Mouse (Mus musculus) lung, adult 2 months (tissue): ENCODE measurements around the gene Hist1h2ac. TPM values are rescaled to one million over a fixed set of nuclear protein-coding genes. Genes with fewer than 3 reads are reported as not detected.
"Not testable (repeated sequence)": the region's sequence is repeated elsewhere in the genome, so short reads cannot be mapped to it uniquely, and the experiment has no call there.

Source experiments
- DNase-seq: peaks from one replicate; pipeline ENCODE4 v3.0.0; 2022
- H3K4me1 ChIP-seq: fragments of 200-500 bp; 2 replicates; pipeline ENCODE4 v1.6.1; 2011; ENCODE audit warnings: low read length; ENCODE audit not compliant: control insufficient read depth, insufficient read depth
- H3K4me3 ChIP-seq: fragments of 200-500 bp; replicated peaks from 2 replicates; pipeline ENCODE3; 2011; ENCODE audit warnings: low read depth, mild to moderate bottlenecking, control low read depth, low read length; ENCODE audit errors: extremely low read depth
- CTCF ChIP-seq: fragments of 200-500 bp; IDR thresholded peaks from 2 replicates; pipeline ENCODE4 v1.5.1; 2011; ENCODE audit warnings: mild to moderate bottlenecking, low read length, control low read depth; ENCODE audit not compliant: insufficient read depth
- POLR2A ChIP-seq: fragments of 200-500 bp; IDR thresholded peaks from 2 replicates; pipeline ENCODE4 v1.6.1; 2011; ENCODE audit warnings: low read depth, mild to moderate bottlenecking, control low read depth, low read length, borderline replicate concordance; ENCODE audit errors: extremely low read depth
- WGBS: fragments of 180-500 bp; shearing (Covaris S2); methylation state at CpG from one replicate; pipeline ENCODE4 v1.1.7; 2018; 5-methylcytosine and 5-hydroxymethylcytosine counted together
- polyA plus RNA-seq: library from polyadenylated mRNA; depleted of rRNA; stranded (reverse); fragments of >200 nt; gene quantifications from 2 replicates; pipeline ENCODE4 v1.2.3, GENCODE M21; 2012

The Hist1h2ac gene
- polyA plus RNA-seq, 1 experiment: 0.45 TPM

DNA sequence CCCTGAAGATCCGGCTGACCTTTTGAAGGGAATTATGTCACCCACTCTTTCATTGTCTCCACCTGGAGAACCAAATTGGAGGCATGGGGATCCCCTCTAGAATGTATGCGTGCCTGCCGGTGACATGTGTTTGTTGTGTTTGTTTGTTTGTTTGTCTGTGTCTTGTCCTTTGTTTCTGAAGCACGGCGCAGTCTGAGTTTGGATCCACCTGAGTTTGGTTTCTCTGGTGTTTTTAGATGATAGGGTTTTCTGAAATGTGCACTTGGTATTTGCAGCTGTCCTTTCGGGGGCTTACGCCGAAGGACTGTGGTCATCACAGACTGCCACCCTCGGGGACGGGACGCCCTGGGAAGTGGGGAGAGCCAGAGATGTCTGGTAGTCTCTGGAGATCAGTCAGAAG, 33.4 kb upstream of the Hist1h2ac start:
- DNase-seq: no peak
- 49% methylated on average over 11 of the region's 11 CpGs for WGBS
- no peaks in the 10 kb centered on the region for H3K4me1 ChIP-seq
- H3K4me3 ChIP-seq: no peak overlapping the region
- TF ChIP-seq POLR2A: no peak
- TF ChIP-seq CTCF: no peak

DNA sequence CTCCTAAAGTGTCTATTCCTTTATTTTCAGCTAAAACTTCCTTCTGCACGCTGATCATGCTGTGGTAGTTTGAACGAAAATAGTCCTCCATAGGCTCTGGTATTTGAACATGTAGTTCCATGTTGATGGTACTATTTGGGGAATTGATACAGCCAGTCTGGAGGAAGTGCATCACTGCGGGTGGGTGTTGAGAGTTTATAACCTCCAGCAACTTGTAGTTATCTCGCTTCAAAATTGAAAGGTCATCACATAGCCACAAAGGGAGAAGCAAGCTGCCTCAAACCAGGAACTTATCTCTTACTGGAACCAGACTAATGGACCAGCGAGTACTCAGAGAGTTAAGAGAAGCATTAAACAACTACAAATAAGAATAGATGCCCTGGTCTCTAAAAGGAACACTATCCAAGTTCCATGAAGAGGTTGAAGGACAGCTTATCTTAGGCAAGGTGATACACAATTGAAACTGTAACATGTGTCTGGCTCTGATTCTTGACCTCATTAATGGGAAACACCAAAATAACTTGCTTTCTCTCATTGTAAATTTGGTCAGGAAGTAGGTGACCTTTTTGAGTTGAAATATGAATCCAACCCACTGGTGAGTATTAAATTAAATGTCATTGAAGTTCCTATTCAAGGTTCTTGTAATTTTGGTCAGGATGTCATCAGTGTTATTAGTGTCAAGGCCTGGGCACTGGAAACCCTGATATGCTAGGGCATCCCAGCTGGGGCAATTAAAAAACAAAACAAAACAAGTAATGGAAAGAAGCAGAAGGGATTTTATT, 32.7 kb upstream of the Hist1h2ac start:
- WGBS: 78% methylated on average over 5 of the region's 5 CpGs
- no peak for DNase-seq
- Histone ChIP-seq H3K4me3 (no peak overlapping the region), H3K4me1 (no peaks in the 10 kb centered on the region)
- TF ChIP-seq CTCF: no peak
- TF ChIP-seq POLR2A: no peak

DNA sequence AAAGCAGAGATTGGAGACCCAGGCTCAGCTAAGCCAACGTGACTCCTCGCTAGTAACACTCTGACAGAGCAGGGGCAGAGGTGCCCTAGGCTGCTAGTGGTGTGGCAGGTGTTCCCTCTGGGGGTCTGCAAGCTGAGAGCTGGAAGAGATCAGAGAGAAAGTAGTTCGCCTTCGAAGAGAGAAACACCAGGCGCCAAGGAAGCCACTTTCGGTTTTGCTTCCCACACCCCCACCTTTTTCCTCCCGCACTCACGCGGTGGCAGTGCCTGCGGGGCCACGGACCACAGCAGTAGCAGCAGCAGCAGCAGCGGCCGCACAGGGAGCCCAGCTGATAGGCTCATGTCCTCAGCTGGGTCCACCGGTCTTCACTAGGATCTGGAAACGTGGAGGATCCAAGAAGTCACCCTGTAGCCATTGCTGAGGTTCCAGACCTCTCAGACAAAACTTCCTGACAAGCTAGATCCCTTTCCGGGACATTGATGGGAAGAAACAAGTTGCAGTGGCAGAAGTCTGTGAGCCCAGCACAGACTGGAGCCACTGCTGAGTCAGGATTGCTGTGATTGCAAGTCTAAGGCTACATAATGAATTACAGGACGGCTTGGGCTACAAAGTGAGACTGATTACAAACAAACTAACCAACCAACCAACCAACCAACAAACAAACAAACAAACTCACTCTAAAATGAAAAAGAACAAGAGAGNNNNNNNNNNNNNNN, 26.8 kb upstream of the Hist1h2ac start, which contains the start of gene Hfe:
Hfe (minus strand) TSS at position 481 of the 716 bp plus-strand sequence.
- no peak for TF ChIP-seq CTCF
- TF ChIP-seq POLR2A: peak; percentile 72; the same call in 1 of the 2 replicates
- Histone ChIP-seq H3K4me3 (peak within 1 kb of the TSS; percentile 74), H3K4me1 (peaks cover 2% of the 10 kb centered on the region; the same call in 1 of the 2 replicates)
- peak; percentile 64 for DNase-seq
- WGBS: 1% methylated on average over 17 of the region's 17 CpGs

DNA sequence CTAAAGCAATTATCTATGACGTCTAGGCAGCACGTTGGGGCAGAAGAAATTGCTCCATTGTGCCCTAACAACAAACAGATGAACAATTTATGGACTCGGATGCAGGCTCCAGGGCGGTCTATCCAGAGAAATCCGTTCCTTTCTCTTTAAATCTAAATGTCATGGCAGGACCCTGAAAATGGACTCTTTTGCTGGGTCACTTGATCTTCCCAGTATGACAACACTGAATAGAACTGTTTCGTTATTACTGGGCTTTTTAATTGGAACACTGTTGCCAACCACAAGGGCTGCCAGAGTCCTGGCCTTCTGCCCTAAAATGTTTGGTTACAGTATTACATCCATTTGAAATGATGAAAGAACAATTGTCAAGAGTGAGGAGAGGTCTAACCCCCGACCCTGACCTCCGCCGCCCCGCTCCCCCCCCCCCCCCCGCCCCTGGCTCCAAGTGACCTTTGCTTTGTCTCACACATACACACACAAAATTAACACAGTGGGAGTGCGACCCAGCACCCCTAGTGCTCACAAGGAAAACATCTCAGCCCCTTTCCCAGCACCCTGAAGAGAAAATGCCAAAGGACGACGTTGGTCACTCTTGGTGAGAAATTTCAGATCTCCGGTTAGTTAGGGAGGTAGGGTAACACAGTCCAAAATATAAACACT, 26.1 kb upstream of the Hist1h2ac start:
- peaks cover 2% of the 10 kb centered on the region; the same call in 1 of the 2 replicates for H3K4me1 ChIP-seq
- no peak for DNase-seq
- TF ChIP-seq POLR2A: no peak
- no peak for TF ChIP-seq CTCF
- 20% methylated on average over 15 of the region's 15 CpGs for WGBS
- peak overlapping the region; percentile 74 for H3K4me3 ChIP-seq

DNA sequence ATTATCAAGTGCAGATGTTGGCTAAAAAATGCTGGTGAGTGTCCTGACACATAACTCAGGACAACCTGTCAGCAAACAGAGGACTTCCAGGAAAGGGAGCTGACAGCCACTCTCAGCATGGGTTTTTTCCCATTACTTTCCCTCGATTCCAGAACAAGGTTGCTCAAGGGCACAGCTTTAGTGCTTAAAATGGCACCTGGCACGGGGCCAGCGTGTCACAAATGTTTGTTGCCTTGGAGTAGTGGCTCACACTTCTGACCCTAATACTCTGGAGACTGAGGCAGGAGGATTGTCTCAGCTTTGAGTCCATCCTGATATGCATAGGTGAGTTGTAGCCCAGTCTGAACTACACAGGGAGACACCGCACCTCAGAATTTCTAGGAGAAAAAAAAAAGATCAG, 24.9 kb upstream of the Hist1h2ac start:
- TF ChIP-seq POLR2A: no peak
- no peak for TF ChIP-seq CTCF
- WGBS: 62% methylated on average over 4 of the region's 4 CpGs
- no peak for DNase-seq
- Histone ChIP-seq H3K4me1 (peaks cover 2% of the 10 kb centered on the region; the same call in 1 of the 2 replicates), H3K4me3 (no peak overlapping the region)

DNA sequence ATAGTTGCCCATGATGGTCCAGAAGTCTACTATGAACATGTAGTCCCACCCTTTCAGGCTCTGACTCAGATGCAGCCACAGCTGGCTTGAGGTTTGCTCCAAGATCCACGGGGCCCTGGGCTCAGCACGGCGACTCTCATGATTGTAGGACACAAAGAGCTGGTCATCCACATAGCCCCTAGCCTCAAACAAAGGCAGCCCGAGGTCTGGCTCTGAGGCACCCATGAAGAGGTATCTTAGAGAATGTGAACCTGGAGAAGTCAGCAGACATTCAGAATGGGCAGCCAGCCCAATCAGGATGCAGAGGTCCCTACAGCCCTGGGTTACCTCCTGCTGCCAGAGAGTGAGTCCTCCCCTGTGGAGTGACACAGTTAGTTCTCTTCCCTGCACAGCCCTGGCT, 24.3 kb upstream of the Hist1h2ac start:
- 87% methylated on average over 4 of the region's 4 CpGs for WGBS
- Histone ChIP-seq H3K4me3 (no peak overlapping the region), H3K4me1 (peaks cover 2% of the 10 kb centered on the region; the same call in 1 of the 2 replicates)
- TF ChIP-seq POLR2A (no peak), CTCF (no peak)
- DNase-seq: no peak

DNA sequence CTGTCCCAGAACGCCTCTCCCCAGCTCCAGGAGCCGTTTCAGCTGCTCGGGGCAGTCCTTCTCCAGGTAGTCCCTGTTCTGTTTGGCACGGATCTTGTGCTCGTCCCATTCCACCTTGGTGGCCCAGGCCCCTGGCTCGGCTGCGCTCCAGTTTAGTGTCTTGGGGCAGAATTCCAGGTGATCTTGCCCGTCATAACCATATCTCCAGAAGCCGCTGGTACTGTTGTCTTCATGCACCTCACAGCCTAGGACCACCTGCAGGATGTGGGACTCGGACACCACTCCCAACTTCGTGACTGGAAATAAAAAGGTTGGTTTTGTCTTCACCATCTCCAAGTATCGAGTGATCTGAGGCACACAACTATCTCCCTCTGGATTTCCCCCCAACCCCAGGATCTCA, 23.0 kb upstream of the Hist1h2ac start:
- no peak overlapping the region for H3K4me3 ChIP-seq
- H3K4me1 ChIP-seq: peaks cover 2% of the 10 kb centered on the region; the same call in 1 of the 2 replicates
- TF ChIP-seq CTCF: no peak
- TF ChIP-seq POLR2A: no peak
- WGBS: 95% methylated on average over 12 of the region's 12 CpGs
- DNase-seq: no peak

DNA sequence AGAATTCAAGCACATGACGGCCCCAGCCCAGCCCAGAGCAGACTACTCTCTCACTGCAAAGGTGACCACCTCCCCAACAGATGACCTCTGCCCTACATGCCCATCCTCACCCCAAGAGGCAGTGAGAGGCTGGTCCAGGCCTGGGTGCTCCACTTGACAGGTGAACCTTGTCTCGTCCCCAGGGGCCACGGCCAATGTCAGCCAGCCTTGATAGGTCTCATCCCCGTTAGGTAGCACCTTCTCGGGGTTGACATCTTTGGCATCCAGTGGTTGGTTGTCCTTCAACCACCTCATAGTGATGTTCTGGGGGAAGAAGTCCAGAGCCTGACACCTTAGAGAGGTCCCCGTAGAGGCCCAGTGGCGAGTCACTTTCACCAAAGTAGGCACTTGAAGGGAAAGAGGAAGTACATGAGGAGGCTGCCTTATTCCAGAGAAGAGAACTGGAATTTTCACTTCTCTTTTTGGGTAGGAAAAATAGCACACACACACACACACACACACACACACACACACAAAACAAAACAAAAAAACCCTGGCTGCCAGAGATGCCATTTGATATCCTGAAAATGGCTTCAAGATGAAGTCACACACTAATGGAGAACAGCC, 22.1 kb upstream of the Hist1h2ac start:
- no peak for DNase-seq
- 79% methylated on average over 7 of the region's 7 CpGs for WGBS
- TF ChIP-seq POLR2A: no peak
- TF ChIP-seq CTCF: no peak
- Histone ChIP-seq H3K4me3 (no peak overlapping the region), H3K4me1 (0 out of 2 replicates have a peak, but pooled peaks cover 2% of the 10 kb centered on the region)

DNA sequence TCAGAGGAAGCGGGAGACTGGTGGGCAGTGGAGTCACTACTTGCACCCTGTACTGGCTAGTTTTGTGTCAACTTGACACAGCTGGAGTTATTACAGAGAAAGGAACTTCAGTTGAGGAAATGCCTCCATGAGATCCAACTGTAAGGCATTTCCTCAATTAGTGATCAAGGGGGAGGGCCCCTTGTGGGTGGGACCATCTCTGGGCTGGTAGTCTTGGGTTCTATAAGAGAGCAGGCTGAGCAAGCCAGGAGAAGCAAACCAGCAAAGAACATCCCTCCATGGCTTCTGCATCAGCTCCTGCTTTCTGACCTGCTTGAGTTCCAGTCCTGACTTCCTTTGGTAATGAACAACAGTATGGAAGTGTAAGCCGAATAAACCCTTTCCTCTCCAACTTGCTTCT, 19.1 kb upstream of the Hist1h2ac start:
- WGBS: 61% methylated on average over 2 of the region's 2 CpGs

More for the DNA sequence above, 19.1 kb upstream of the Hist1h2ac start:
- H3K4me1 ChIP-seq, H3K4me3 ChIP-seq, DNase-seq: not testable (repeated sequence)
